Mouse (Mus musculus) embryo, embryonic 11.5 days (tissue): ENCODE measurements around the gene Obp2b.
"Not testable (repeated sequence)": the region's sequence is repeated elsewhere in the genome, so short reads cannot be mapped to it uniquely, and the experiment has no call there.

Experiments
- DNase-seq: peaks from one replicate; pipeline ENCODE4 v3.0.0-alpha.2; 2012; ENCODE audit warnings: low read depth, low spot score

The Obp2b gene

DNA sequence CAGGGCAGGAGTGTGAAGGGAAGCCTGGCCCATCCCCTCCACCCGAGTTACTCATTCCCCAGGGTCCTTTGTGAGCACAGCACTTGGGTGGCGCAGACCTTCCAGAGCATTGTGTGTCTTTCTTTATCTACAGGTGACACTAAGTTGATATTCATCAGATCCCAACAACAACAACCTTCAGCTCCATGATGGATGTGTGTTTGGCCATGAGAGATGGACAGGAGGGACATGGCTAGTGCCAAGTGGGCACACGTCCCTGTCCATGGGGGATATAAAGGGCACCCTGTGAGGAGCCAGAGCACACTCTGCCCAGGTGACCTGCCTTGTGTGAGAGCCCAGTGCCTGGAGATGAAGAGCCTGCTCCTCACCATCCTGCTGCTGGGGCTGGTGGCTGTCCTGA lies at the start of gene Obp2b:
Gene Obp2b (plus strand): TSS at position 301 of the 400 bp plus-strand sequence.
- DNase-seq = not testable (repeated sequence)

DNA sequence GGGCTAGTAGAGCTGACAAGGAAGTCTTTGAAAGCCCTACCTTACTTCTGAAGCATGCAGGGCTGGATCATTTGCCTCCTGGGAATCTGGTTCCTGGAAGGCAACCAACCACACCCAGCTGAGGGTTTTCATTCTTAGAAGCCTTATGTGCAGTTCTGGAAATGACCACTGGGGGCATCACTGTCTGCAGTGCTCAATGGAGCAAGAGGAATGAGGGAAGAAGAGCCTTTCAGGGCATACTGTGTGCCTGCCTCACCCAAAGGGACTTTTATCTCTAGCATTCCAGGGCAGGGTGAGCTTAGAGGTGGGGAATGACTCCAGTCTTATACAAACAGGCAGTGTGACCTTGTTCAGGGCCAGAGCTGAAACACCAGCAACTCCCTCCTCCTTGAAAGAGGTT lies 42.2 kb upstream of the Obp2b start:
- peak; percentile 45 for DNase-seq

DNA sequence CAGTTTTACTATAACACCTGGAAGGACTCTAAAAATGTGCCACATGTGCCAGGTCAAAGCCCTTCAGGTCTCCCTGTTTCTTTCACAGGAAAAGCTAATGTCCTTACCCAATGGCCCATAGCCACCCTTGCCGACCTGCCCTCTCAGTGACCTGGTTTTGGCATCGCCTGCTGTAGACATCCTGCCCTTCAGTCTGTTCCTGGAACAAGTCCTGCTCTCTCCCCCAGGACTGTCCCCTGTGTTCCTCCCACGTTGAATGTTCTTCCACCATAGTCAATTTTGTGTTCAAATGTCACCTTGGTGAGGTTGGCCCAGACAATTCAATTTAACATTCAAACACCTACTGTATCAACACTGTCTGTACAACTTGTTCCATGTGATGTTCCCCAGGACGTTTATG lies 39.9 kb upstream of the Obp2b start:
- no peak for DNase-seq

DNA sequence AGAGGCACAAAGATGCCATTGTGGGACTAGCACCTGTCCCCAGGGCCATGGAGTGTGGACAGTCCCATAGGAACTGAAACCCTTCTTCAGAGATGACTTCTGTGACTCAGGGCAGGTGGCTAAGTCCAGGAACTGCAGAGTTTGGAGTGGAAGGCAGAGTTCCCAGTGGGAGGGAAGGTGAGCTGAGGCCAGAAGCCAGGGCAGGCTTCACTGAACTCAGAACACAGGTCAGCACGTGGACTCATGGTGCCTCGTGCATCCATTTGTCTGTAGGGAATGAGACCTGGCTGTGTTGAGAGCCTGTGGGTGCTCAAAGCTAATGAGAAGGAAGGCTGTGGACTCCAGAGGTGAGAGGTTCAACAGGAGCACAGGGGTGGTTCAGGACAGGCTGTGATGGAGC lies 38.1 kb upstream of the Obp2b start:
- DNase-seq = no peak

DNA sequence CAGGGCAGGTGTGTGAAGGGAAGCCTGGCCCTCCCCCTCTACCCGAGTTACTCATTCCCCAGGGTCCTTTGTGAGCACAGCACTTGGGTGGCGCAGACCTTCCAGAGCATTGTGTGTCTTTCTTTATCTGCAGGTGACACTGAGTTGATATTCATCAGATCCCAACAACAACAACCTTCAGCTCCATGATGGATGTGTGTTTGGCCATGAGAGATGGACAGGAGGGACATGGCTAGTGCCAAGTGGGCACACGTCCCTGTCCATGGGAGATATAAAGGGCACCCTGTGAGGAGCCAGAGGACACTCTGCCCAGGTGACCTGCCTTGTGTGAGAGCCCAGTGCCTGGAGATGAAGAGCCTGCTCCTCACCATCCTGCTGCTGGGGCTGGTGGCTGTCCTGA lies 37.1 kb upstream of the Obp2b start, which contains the start of gene Obp2a:
Gene Obp2a (plus strand): TSS at position 301 of the 400 bp plus-strand sequence.
- not testable (repeated sequence) for DNase-seq

DNA sequence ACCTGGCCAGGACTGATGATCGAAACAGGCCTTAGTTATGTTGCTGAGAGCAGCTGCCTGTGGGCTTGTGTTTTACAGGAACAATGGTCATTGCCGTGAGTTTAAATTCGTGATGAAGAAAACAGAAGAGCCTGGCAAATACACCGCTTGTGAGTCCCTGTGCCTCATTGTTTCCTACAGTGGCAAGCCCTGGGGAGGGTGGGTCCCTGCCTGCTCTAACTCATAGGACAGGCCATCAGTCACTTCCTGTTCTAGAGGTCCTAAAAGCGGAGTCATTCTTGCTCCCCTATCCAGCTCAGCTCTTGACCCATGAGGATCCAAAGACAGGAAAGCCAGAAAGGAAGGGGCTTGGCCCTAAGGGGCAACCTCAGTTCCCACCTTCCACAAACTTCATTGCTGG lies 35.8 kb upstream of the Obp2b start:
- DNase-seq = no peak

DNA sequence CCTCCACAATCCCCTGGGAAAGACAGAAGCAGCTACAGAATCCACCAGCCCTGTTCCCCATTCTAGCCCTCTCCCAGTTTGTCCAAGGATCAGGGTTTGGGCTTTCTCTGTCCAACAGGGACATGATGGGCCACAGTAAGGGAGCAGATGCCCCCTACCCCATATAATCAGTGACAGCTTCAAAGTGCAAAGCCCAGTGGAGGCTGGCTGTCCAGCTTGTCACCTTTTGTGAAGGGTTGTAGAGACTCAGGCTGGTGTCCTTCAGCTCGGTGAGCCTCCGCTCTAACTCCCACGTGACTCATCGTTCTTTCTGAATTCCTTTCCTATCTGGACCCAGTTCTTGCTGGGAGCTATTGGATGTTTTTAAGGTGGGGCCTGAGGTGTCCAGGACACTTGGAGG lies 33.1 kb upstream of the Obp2b start:
- DNase-seq = no peak

DNA sequence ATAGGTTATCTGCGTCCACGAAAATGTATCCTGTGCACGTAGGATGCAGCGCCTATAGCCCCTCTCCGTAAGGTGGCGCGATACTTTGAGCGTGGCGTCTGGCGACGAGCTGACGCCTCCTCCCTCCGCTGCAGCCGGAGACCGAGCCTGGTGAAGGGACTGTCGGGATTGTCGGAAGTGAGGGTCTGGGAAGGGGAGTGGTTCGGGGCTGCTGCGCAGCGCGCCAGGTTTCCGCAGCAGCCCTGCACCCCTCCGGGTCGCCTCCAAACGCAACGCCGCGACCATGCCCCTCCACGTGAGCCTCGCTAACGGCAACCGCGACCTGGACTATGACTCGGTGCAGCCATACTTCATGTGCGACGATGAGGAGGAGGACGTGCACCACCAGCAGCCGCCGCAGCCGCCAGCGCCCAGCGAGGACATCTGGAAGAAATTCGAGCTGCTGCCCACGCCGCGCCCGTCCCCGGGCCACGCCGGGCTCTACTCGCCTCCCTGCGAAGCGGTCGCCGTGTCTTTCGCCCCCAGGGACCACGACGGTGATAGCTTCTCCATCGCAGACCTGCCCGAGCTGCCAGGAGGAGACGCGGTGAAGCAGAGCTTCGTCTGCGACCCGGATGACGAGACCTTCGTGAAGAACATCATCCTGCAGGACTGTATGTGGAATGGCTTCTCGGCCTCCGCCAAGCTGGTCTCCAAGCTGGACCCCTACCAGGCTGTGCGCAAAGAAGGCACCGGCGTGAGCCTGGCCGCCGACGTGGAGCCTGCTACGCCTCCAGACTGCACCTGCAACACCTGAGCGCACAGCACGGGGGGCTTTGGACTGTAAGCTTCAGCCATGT lies 29.9 kb upstream of the Obp2b start, which contains the start of gene Bmyc:
Gene Bmyc (plus strand): TSS at position 97 of the 839 bp plus-strand sequence.
- DNase-seq = peak; percentile 74

DNA sequence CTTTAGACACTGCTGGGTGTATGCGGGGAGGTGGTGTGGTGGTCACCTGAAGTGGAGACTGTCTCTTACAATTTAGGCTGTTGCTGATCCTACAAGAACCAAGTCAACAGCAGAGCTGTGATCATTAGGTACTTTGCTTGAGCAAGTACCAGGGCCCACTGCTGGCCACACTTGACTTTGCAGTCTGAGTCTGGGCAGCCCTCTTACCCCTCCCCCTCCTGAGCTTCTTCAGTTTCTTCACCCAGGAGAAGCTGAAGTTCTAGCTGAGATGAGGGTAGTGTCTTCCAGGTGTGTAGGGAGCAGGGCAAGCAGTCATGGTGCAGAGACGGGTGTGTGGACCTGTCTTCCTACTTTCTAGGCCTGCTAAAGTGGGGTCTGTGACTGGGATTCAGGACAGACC lies 28.7 kb upstream of the Obp2b start:
- no peak for DNase-seq

DNA sequence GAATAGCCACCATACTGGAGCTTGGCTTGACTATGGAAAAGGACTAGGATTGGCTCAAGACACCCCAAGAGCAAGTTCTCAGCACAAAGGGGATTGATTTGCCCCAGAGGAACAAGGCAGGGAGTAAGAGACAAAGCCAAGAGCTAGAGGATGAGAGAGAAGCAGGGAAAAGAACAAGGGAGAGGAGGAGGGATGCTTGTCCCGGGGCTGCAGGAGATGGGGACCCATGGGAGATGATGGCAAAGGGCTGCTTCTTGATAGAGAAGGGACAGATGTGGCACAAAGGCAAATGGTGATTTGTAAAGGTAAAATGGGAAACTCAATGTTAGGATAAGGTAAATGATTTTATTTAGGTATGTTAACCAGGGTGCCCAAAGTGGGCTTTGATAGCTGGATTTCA lies 27.8 kb upstream of the Obp2b start:
- not testable (repeated sequence) for DNase-seq

DNA sequence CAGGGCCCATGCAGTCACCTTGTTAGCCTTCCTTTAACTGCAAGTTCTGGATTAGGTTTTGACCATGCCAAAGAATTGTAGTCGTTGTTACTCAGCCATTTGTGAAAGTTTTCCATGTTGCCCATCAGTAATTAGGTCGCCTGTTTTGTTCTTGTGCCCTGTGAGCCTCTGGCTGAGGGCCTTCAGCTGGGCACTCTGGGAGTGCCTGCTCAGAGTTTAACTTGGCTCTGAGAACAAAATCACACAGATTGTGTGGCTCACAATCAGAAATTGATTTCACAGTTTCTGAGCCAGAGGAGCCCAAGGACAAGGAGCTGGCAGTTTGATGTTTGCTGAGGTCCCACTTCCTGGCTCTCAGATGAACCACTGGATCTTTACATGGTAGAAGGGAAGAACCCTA lies 27.0 kb upstream of the Obp2b start:
- DNase-seq = not testable (repeated sequence)

DNA sequence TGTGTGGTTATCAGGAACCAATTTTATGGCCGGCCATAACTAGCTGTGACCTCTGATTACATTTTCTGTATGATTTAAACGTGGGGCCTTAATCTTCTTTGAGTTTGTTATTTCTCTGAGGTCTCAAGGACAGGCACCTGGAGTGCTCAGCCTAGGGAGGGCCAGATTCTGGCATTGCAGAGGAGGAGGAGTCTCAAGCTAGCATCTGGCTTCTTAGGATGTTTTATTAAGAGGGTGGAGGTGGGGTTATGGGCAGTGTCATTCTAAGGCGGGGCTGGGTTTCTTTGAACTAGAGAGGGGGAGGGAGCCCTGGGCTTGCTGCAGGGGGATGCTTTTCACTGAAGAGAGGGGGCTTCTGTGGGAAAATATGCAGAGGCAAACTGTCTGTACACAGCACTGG lies 25.2 kb upstream of the Obp2b start:
- DNase-seq = not testable (repeated sequence)

DNA sequence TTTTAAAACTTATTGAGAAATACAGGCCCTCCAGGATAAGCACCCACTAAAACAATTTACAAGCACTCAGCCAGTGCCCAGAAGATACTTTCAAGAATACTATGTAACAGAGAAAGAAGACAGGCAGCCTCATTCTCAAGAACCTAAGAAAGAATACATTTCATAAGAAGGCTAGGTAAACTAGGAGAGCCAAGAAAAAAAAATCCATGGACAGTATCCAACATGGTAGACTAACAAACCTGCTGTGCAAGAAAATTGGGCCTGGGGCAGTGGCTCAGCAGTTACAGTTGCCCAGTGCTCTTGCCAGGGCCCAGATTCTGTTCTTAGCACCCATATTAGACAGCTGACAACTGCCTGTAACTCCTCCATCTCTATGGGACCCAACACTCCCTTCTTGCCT lies 19.6 kb upstream of the Obp2b start:
- no peak for DNase-seq

DNA sequence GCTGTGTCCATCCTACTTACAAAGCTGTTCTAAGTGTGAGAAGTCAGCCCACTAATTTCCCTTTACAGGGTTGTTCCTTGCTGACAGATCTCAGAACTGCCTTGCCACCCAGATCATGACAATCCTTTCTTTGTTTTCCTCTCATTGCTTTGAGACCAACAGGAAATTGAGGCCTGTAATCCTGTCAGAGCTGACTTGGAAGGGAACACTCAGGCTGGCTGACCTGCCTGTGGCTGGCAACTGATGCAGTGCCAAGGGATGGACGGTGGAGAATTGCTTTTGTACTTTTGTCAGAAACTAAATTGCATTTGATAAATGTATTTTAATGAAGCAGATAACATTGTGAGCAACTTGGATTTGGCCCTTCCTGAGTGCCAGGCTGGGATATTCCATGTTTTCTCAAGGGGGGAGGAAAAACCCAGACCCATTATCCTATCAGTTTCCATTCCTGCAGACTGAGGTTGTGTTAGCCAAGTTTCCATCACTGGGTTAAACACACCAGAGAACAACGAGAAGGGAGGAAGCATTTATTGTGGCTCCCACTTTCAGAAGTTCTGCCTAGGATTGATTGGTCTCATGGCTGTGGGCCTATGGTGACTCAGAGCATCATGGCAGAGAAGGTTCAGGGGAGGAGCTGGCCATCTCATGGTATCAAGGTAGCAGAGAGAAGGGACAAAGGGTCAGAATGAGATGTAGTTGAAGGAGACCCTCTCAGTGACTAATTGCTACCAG lies 3.4 kb upstream of the Obp2b start:
- no peak for DNase-seq

DNA sequence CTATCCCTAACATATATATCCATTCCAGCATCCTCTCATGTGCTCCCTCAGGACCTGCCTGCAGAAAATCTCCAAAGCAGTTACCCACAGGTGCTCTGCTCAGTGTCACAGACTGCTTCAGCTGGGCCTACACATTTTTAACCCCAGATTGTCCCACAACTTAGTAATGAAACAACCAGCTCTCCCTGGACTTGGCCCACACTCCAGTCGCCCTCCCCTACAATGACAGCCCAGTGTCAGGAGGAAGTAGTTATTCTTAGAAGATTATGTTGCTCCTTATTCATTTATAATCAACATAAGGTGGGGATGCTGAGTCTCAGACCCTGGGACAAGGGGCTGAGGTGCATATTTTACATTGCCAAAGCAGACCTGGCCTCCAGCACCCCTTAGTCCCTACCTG lies 4.9 kb downstream of the Obp2b start:
- DNase-seq = no peak

DNA sequence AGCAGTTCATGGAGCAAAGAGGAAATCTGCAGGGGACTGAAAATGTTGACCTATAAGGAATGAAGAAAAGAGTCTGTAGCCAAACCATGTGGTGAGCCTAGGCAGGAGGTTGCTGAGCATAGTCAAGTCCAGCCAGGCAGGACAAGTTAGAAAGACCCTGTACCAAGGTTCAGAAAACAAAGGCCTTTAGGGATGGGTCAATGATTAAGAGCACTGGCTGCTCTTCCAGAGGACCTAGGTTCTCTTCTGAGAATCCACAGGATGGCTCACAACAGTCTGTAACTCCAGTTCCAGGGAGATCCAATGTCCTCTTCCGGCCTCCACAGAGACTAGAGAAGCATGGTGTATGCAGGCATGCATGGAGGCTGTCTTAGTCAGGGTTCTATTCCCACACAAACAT lies 17.4 kb downstream of the Obp2b start:
- DNase-seq = no peak

DNA sequence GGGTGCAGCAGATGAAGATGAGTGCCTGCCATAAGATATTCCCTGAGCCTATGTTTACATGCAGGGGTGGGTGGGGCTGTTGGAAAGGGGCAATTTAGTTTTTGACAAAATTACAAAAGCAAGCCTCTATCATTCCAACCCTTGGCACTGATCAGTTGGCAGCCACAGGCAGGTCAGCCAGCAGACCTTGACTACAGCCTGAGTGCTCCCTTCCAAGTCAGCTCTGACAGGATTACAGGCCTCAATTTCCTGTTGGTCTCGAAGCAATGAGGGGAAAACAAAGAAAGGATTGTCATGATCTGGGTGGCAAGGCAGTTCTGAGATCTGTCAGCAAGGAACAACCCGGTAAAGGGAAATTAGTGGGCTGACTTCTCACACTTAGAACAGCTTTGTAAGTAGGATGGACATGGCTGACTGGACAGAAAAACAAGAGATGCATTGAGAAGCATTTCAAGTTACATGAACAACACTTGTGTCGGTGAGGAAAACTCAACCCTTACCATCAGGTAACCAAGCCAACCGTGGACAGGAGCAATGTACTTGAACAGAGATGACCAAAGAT lies 21.3 kb downstream of the Obp2b start:
- DNase-seq = no peak

DNA sequence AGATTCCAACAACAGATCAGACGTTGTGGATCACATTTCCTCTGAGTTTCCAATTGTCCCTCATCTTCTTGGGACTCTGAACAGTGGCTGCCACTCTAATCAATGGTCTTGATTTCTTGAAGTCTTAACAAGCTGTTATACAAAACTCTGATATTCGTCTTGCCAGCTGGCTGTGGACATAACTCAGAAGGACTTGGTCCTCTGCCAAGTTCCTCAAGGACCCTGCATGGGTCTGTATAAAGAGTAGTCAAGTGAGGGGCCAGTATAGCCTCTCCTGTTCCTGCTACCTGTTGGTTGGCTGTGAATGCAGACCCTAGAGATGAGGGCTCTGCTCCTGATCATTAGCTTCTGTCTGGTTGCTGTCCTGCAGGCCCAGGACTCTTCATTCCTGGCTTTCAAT lies 28.5 kb downstream of the Obp2b start, which contains the start of gene Lcn3:
Gene Lcn3 (plus strand): TSS at position 301 of the 400 bp plus-strand sequence.
- DNase-seq = no peak

DNA sequence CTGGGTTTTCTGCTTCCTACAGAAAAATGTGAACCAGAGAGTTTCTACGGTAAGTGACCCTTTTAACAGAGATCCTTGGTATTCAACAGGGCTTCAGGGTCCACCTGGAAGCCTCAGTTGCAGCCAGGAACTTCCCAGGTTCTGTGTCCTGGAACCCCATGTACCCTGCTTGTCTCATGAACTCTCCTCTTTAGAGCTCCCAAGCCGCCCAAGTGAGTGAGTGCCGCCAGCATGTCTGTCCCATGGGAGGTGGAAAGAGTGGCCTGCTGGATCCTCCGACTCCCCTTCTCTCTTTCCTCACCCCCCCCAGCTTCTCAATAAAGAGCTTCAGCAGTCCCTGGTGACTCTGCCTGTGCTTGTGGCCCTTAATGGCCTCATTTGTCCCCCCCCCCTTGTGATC lies 31.0 kb downstream of the Obp2b start:
- no peak for DNase-seq

DNA sequence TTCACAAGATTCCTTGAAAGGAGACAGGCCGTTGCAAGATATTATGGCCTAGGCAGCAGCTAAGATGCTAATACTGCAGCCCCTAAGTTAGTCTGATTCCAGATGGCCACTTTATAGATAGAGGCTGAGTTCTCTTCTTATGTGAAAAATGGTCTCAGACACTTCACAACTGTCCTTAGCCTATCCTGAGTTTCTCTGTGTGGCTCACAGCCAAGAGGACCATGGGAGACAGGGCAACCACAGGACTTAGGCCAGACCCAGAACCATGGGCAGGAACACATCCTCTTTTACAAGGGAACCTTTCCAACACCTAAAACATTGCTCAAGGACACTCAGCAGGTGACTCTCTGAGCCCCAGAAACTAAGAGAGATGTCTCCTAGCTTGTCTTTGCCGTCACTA lies 36.7 kb downstream of the Obp2b start:
- DNase-seq = no peak

DNA sequence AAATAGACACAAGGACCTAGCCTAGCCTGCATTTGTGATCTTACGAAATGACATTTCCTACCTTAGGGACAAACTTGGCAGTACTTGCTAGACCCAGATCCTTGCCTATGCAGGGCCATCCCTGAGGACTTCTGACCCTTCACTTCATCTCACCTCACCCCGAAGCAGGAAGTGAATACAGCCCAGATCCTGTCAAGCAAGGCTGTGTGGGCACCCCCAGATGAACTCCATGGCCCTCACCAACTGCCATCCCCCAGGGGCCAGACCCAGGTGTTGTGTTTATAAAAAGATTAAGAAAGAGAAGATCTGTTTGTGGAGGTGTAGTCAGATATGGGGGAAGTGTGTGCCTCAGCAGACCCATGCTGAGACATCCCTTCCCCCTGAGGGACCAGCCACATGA lies 37.8 kb downstream of the Obp2b start:
- DNase-seq = no peak

DNA sequence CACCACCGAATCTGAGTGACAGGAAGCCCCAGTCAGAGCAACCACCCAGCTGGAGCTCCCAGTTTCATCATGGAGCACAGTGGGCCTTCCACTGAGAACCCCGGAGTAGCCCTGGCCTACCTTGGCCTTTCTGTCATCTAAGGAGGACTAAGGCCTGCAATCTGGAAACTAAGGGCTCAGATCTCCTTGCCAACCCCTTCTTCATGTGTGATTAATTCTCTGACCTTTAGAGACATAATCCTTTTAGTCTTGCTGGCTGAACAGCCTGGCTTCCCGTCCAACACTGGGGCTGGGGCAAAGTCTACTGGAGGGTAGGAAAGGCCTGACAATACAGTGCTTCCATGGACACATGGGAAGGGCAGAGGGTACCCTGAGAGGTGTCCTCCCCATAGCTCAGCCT lies 39.2 kb downstream of the Obp2b start:
- no peak for DNase-seq
